Mouse (Mus musculus) heart, adult 2 months (tissue): ENCODE measurements around the gene Tmem245.

Source experiments
- CTCF ChIP-seq: fragments of 200-600 bp; IDR thresholded peaks from 2 replicates; pipeline ENCODE4 v1.8.1; 2022; ENCODE audit warnings: antibody characterized with exemption, mild to moderate bottlenecking, moderate library complexity
- POLR2A ChIP-seq: fragments of 200-500 bp; IDR thresholded peaks from 2 replicates; pipeline ENCODE4 v1.6.1; 2011; ENCODE audit warnings: mild to moderate bottlenecking, low read depth, low read length, control low read depth; ENCODE audit not compliant: insufficient read depth

DNA sequence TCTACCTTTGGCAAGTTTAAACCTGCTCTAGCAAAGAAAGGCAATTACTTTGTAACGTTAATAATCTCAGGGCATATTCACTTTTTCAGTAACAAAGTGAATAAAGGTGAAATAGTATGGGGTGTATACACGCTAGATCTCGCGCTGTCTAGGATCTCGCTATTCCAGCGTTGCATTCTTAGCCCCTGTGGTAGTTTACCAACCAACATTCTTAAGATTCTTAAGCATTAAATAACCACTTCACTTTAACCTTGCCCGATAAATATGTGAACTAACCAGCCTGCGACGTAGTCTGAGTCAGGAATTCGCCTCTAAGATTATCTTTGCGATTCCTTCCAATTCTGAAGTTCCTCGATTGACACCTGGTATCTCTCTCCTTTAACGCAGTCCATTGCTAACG is 1.1 kb downstream of the Tmem245 start:
- TF ChIP-seq CTCF, result no peak
- no peak for TF ChIP-seq POLR2A
